Mouse (Mus musculus) hindbrain, embryonic 13.5 days (tissue): Measurements from ENCODE around the gene Adipoq. TPM values are rescaled to one million over a fixed set of nuclear protein-coding genes. Genes with fewer than 3 reads are reported as not detected.

Source experiments
- ATAC-seq: fragments of 200-750 bp; cut with Nextera tagmentation; 2 replicates; pipeline ENCODE4 v1.8.0; 2017; ENCODE audit warnings: moderate TSS enrichment; ENCODE audit not compliant: low FRiP score
- H3K27ac ChIP-seq: fragments of 300-500 bp; sonication (generic); 2 replicates; pipeline ENCODE4 v1.5.1; 2015; ENCODE audit warnings: inconsistent platforms, mild to moderate bottlenecking, moderate library complexity
- H3K27me3 ChIP-seq: fragments of 300-500 bp; sonication (generic); 2 replicates; pipeline ENCODE4 v1.6.1; 2015; ENCODE audit warnings: mild to moderate bottlenecking, inconsistent platforms
- H3K36me3 ChIP-seq: fragments of 300-500 bp; sonication (generic); 2 replicates; pipeline ENCODE4 v1.6.1; 2015; ENCODE audit warnings: mild to moderate bottlenecking, inconsistent platforms
- H3K4me1 ChIP-seq: fragments of 300-500 bp; sonication (generic); replicated peaks from 2 replicates; pipeline ENCODE4 v1.6.1; 2015; ENCODE audit warnings: inconsistent platforms
- H3K4me2 ChIP-seq: fragments of 300-500 bp; sonication (generic); 2 replicates; pipeline ENCODE4 v1.6.1; 2015; ENCODE audit warnings: inconsistent platforms, mild to moderate bottlenecking, moderate library complexity
- H3K4me3 ChIP-seq: fragments of 300-500 bp; sonication (generic); 2 replicates; pipeline ENCODE4 v1.5.1; 2015; ENCODE audit warnings: mild to moderate bottlenecking, inconsistent platforms
- H3K9ac ChIP-seq: fragments of 300-500 bp; sonication (generic); 2 replicates; pipeline ENCODE4 v1.6.1; 2015; ENCODE audit warnings: mild to moderate bottlenecking, inconsistent platforms
- H3K9me3 ChIP-seq: fragments of 300-500 bp; sonication (generic); 2 replicates; pipeline ENCODE4 v1.6.1; 2016; ENCODE audit warnings: inconsistent platforms
- WGBS: fragments of 180-500 bp; shearing (Covaris S2); methylation state at CpG from one replicate; pipeline ENCODE4 v1.1.7; 2015; 5-methylcytosine and 5-hydroxymethylcytosine counted together
- microRNA-seq: library from miRNA; unstranded; fragments of <30 nt; microRNA quantifications from one replicate; pipeline ENCODE4, GENCODE M21; 2016
- polyA plus RNA-seq: library from polyadenylated mRNA; unstranded; fragments of >200 nt; fragmentation: Nextera tagmentation; extraction: Ambion mirVana; gene quantifications from 2 replicates; pipeline ENCODE4 v1.2.1, GENCODE M21; 2015

Adipoq gene
- polyA plus RNA-seq, 1 experiment from 2014 or later = not detected

DNA sequence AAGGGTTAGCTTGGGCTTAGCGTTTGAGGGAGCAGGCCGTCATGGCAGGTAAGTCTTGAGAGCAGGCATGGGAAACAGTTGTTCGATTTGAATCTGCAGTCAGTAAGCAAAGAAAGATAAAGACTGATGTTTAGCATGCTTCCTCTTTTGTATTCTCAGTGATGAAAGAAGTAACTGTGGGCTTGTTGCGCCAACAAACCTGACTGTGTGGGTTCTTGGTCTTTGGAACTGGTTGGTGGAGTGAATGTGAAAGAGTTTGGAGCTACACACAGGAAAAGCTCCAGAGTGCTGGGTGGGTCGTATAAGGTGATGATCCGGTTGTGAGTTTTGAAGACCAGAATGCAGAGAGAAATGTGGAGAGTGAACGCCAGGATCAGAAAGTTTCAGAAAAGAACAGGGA is 49.3 kb downstream of the Adipoq start:
- Histone ChIP-seq H3K36me3 (no peaks in the 10 kb centered on the region), H3K27ac (no peak overlapping the region), H3K4me2 (no peak overlapping the region), H3K27me3 (no peaks in the 10 kb centered on the region), H3K9me3 (no peaks in the 10 kb centered on the region), H3K4me1 (no peaks in the 10 kb centered on the region), H3K9ac (no peak overlapping the region), H3K4me3 (no peak overlapping the region)
- no peak for ATAC-seq
- 89% methylated on average over 7 of the region's 7 CpGs for WGBS

GRCm38 (mm10) chr16:23196296-23196695 is 50.0 kb downstream of the Adipoq start:
- ATAC-seq = no peak
- H3K9ac ChIP-seq = no peak overlapping the region
- no peak overlapping the region for H3K27ac ChIP-seq
- no peaks in the 10 kb centered on the region for H3K36me3 ChIP-seq
- H3K4me3 ChIP-seq = no peak overlapping the region
- no peaks in the 10 kb centered on the region for H3K27me3 ChIP-seq
- H3K4me2 ChIP-seq = no peak overlapping the region
- no peaks in the 10 kb centered on the region for H3K9me3 ChIP-seq
- H3K4me1 ChIP-seq = no peaks in the 10 kb centered on the region

DNA sequence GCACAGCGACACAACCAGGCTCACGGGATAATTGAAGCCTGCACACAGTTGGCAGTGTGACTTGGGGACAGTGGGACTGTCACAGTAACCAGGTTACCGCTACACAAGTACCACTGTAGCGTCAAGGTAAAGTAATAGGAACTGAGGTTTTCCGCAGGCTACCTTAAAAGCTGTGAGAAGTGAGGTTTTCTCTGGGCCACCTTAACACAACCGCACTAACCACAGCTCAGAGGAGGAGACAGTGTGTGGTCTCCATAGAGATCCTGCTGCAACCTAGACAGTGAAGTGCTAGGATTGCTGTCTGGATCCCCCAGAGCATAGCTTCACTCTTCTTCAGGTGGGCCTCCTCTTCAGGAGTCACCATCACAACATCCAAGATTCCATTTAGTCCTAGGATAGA is 50.5 kb downstream of the Adipoq start:
- ATAC-seq = no peak
- Histone ChIP-seq H3K27ac (no peak overlapping the region), H3K9ac (no peak overlapping the region), H3K27me3 (no peaks in the 10 kb centered on the region), H3K9me3 (no peaks in the 10 kb centered on the region), H3K4me1 (no peaks in the 10 kb centered on the region), H3K4me2 (no peak overlapping the region), H3K36me3 (no peaks in the 10 kb centered on the region), H3K4me3 (no peak overlapping the region)
- 93% methylated on average over 6 of the region's 6 CpGs for WGBS

DNA sequence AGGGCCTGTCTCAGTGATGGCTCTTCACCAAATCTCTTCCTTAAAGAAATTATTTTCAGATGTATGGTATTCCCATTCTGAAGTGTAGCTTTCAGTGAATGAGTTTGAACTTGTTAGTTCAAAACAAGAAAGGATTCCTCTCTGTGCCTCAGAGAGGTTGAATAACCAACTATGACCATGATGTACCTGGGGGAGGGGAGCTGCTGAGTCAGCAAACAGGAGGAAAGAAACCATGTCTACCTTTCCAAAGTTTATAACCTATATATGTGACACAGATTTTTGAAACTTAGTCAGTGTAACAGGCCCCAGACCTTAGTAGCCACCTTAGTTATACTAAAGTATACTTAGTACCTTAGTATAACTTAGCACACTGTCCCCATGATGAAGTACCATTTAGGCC is 55.2 kb downstream of the Adipoq start:
- ATAC-seq = no peak
- H3K4me1 ChIP-seq = no peaks in the 10 kb centered on the region
- no peaks in the 10 kb centered on the region for H3K9me3 ChIP-seq
- no peak overlapping the region for H3K27ac ChIP-seq
- no peaks in the 10 kb centered on the region for H3K36me3 ChIP-seq
- no peaks in the 10 kb centered on the region for H3K27me3 ChIP-seq
- H3K4me2 ChIP-seq = no peak overlapping the region
- H3K9ac ChIP-seq = no peak overlapping the region
- no peak overlapping the region for H3K4me3 ChIP-seq

Small RNAs within 50 kb of the gene (microRNA-seq; reads per million reads assigned to microRNA genes)
- not detected for gene Gm49346

Other genes starting within 250 kb of the Adipoq start
- not detected in 2 replicates for gene Fetub, start 228.2 kb upstream of the Adipoq start, polyA plus RNA-seq
- gene Hrg, start 195.5 kb upstream of the Adipoq start, polyA plus RNA-seq = 0.22 TPM in 1 of 2 replicates, not detected in the other
- gene Kng2, start 117.1 kb upstream of the Adipoq start, polyA plus RNA-seq = 0.16 TPM in 1 of 2 replicates, not detected in the other
- gene Kng1, start 88.7 kb upstream of the Adipoq start, polyA plus RNA-seq = 0.14 TPM in 1 of 2 replicates, not detected in the other
- 315 and 322 TPM in 2 replicates for gene Eif4a2, start 39.1 kb upstream of the Adipoq start, polyA plus RNA-seq
- gene Rfc4, start 18.8 kb upstream of the Adipoq start, polyA plus RNA-seq = 53.0 and 57.9 TPM in 2 replicates
- gene St6gal1, start 78.2 kb downstream of the Adipoq start, polyA plus RNA-seq = 38.9 and 41.6 TPM in 2 replicates